Mouse (Mus musculus): ENCODE data around the gene Nt5c1a.
A peak's percentile ranks its signal among the peaks of the same experiment; 100 is the strongest.
"Not testable (repeated sequence)": the region's sequence is repeated elsewhere in the genome, so short reads cannot be mapped to it uniquely, and the experiment has no call there.

Gene Nt5c1a

GRCm38 (mm10) chr4:123201186-123202093 lies at the start of gene Nt5c1a:
TSS of gene Nt5c1a (plus strand) at chr4:123201504.
- peak; percentile 35 for DNase-seq

- no peak for DNase-seq
These were observed 49.3 kb upstream of the Nt5c1a start for GRCm38 (mm10) chr4:123152003-123152402.

DNA sequence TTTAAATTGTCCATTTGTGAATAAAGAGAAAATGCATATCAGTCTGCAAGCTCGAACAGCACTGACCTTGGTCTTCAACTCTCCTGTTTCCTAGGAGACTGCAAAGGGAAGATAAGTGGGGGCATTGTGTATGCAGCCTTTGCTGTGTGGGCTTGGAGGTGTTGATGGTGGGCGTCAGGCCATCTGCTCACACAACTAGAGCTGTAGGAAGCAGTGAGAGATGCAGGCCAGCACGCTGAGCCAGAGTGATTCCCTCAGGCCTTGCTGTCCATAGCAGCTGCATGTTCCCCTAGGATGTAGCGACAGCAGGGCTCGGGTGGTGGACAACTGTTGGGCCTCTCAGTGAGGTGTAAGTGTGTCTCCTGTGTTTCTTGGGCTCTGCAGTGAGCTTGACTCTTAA lies 48.3 kb upstream of the Nt5c1a start:
- DNase-seq: no peak

- peak; percentile 48 for DNase-seq
These were observed 46.3 kb upstream of the Nt5c1a start for GRCm38 (mm10) chr4:123155004-123155403.

GRCm38 (mm10) chr4:123155427-123155826 lies 45.9 kb upstream of the Nt5c1a start:
- DNase-seq: no peak

DNA sequence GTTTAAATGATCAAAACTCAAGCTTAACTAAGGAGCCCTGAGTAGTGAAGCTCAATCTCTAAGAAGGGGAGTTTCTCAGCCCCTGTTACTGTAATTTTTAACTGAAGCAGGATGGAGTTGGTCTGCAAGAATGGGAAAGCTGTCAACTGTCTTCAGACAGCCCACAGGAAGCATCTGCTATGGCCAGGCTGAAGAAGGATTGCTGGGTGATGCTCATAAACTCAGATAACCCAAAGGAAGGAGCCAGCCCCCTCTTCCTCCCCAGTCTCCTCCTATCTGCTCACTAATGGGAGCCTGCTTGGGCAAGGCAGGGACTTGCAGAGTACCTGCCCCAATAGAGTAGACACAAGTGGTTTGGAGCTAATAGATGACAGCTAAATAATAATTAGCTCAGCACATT lies 45.5 kb upstream of the Nt5c1a start:
- no peak for DNase-seq

DNA sequence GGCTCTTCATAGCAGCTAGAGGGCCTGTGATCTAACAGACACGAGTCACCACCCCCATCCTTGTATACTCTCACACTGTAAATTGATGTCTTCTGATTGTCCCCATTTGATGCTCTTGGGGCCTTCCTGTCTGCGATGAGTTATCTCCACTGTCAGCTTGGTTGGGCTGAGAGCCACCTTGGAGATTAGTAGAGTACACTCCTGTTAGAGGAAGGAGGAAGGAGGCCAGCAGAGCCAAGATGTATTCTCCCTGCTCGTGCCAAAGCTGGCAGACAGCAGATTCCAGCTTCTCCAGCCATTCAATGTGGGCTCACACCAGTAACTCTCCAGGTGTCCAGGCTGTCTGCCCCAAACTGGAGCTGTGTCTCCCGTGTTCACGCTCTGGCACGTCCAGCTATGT lies 40.7 kb upstream of the Nt5c1a start:
- DNase-seq: no peak

- not testable (repeated sequence) for DNase-seq
These were observed 40.1 kb upstream of the Nt5c1a start for GRCm38 (mm10) chr4:123161251-123161650.

DNA sequence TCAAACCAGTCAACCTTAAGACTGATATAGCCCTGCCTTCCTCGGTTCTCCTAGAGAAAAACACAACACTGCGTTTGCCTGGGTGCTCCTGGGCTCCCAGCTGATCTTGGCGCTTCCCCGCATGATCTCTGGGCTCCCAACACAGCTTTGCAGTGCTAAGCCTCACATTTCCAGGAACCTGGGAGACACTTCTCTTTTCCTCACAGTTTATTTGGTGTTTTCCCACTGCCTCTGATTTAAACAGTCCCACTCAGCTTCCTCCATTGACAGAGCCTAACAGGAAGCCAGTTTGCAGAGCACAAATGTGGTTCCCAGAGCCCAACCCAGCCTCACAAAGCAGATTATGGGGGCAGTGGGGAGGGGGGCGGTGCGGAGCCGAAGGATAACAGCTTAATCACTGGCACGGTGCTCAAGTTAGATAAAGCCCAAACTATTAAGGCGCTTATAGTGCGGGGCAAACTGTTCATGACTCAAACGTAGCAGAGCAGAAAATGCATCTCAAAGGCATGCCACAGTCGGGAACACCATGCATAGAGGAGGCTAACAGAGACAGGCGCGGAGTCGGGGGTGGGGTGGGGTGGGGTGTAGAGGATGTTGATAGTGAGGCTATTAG lies 38.9 kb upstream of the Nt5c1a start:
- DNase-seq: no peak

DNA sequence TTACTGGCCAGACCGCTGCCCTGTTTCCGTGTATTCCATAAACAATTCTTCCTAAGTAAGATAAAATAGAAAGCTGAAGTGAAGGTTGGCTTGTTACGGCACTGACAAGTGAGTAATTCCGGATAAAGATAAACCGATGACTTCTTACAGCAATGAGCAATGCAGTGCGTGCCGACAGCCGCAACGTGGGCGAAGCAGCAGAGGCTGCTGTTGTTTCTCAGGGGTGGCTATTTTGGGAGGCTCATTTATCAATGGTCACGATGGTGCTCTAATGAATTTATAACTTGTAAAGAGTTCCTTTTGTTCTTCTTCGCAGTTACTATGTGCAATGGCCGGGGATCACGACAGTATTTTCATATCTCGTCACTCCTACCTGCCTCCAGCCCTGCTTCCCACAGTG lies 37.1 kb upstream of the Nt5c1a start:
- DNase-seq: no peak

GRCm38 (mm10) chr4:123171811-123172210 lies 29.5 kb upstream of the Nt5c1a start:
- DNase-seq: no peak

DNA sequence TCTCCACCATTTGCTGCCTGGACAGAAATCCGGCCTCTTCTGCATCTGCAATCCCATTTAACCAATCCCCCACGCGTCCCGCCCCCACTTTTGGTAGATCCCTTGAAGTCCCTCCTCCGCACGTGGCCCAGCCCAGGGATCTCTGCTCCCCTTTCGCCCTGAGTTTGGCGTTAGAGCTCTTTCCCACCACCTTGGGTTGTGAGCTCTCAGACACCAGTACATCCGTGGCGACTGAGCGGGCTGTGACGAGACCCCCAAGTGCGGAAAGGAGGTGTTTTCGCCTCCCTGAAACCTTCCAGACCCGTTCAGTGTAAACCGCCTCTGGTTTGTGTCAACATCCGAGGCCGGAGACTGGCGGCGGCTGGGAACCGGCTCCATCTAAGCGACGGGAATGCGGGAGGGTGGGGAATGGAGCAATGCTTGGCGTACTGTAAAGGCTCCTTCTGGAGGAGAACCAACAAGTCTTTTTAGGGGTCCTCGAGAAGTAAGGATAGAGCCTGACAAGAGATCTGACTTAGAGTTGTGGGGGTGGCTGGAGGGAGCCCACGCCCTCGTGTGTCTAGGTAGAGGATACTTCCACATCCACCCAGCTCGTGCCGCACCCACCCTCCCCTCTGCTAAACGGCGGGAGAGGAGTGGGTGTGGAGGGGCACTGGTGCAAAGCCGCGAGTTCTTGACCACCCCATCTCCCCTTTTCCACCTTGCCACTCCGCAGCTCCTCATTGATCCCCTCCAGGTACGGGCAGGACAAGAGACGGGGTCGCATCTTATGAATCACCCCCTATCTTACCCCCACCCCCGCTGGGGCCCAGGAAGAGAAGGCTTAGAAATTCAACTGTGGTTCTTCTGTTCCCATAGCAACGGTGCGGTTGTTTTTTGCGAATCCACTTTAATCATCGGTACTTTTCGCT lies 18.7 kb upstream of the Nt5c1a start, which contains the start of gene Hpcal4:
TSS of gene Hpcal4 (plus strand) at position 900 of the 911 bp plus-strand sequence.
- DNase-seq: peak; percentile 27

DNA sequence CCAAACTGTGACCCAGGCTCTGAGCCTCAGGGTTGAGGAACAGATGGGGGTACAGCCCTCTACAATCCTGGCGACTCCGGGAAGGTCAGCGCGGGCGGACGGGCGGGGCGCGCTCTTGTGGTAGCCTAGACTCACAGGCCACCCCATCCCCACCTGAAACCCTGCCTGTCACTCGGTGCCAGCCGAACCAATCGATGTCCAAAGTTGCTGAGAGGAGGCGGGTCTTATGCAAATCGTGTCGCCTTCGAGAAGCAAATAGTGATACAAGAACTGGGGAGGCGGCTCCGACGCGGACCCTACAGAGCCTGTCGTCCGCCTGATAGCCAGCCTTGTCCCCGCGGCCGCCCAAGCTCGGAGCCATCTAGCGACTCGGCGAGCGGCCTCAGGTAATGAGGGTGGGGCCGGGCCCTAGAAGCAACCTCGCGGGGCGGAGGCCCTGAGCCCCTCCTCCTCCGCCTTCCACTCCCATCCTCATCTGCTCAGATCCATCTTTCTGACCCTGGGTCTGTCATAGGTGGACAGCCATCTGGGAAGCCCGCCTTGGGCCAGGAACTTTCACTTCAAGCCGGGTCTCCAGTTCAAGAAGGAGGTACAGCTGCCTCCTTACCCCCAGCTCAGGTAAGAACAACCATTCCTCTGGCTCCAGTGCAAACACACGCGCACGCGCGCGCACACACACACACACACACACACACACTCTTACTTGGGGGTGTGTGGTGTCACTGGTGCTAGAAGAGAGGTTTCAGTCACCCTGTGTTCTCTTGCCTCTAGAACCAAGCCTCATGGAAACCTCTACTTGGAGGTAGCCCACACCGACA lies 17.9 kb upstream of the Nt5c1a start:
- DNase-seq: peak; percentile 83

- no peak for DNase-seq
These were observed 16.5 kb upstream of the Nt5c1a start for GRCm38 (mm10) chr4:123184816-123185215.

DNA sequence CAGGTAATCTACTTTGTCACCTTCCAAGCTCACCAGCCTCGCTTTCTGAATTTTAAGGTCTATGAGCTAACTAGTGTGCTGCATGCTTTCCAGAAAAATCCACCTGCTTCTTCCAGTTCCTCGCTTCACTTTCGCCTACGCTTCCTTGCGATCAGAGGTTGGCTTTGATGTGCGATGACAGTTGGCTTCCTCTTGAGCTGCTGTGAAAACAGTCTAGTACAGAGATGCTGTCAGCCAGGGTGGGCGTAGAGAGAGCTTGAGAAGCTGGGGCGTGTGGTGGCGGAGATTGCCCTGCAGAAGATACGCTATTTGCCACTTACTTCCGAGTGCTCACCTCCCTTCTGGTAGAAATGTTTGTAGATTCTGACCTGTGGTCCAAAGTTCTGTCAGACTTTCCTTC lies 9.0 kb upstream of the Nt5c1a start:
- DNase-seq: no peak

DNA sequence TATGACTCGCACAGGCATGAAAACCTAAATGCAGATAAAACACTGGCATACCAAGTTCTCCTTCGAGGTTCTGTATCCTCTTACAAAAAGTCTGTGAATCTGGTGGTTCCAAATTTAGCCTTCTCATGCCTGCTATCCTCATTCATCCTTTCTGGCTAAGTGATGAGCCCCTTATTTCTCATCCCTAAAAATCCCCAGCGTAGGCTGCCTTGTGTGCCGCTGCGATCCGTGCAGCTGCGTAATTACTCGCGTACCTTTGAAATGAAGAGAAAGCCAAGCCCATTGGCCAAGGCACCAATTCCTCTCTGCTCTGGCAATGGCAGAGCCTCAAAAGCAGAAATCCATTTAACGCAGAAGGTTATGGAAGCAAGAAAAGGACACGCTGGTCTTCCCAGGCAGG lies 7.5 kb upstream of the Nt5c1a start:
- no peak for DNase-seq

DNA sequence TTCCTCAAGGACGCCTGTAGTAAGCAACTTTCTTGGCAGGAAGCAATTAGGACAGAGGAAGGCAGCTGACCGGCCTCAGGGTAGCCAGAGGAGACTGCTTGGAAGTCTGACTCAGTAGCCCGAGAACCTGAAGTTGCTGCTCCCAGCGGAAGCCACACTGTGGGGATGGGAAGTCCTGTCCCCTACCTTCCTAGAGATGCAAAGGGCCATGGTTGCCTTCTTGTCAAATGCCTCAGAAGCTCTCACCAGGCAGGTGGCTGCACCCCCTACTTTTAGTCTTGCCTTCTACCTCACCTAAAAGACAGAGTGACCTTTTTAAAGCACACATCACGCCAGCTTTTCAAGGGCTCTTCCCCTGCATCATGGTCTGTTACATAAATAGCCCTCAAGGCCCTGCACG lies 4.6 kb upstream of the Nt5c1a start:
- DNase-seq: peak; percentile 27

- peak; percentile 69 for DNase-seq
These were observed 526 bp upstream of the Nt5c1a start for GRCm38 (mm10) chr4:123200771-123201185.

DNA sequence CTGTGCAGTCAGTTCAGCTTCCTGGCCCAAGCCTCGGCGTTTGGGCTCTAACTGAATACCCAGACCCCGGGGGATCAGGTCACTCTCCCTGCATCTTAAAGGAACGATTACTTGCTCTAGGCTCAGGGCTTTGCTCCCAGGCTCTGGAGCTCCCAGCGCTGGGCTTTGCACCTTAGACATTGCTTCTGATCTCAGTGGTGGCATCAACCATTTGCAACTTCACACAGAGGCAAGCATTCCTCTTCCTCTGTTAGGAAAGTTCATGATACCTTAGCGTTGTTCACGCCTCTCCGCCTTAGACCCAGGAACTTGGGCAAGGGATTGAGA lies 753 bp downstream of the Nt5c1a start:
- DNase-seq: no peak

- DNase-seq: no peak
These were observed 6.0 kb downstream of the Nt5c1a start for GRCm38 (mm10) chr4:123207337-123207736.

DNA sequence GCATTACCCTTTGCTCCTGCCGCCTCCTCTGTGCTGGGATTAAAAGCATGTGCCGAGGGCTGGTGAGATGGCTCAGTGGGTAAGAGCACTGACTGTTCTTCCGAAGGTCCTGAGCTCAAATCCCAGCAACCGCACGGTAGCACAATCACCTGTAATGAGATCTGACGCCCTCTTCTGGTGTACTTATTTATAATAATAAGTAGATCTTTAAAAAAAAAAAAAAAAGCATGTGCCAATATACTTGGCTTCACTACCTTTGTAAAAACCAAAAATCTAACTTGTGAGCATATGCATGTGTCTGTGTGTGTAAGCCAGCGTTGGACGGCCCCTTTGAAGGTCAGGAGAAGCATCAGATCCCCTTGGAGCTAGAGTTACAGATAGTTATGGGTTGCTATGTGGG lies 9.7 kb downstream of the Nt5c1a start:
- DNase-seq: no peak

DNA sequence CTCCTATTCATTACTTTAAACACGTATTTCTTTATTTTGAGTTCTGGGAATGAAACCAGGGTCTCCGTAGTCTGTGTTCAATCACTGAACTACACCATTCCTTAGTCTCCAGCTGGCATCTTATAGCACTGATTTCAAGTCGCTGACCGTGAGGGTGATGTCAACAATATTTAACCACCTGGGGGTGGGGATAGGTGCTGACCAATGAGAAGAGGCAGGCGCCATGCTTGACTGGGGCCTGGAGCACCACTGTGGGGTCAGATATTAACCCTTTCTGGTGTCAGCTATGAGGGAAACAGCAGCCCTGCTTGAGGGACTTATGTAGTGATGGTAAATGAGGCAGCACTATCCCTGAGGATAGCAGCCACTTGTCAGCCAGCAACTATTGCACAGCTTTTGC lies 10.1 kb downstream of the Nt5c1a start:
- DNase-seq: no peak

All from kidney, postnatal 14 days (tissue).